Mouse (Mus musculus) MEL (cell line): ENCODE measurements around the gene Slc7a11. TPM values are rescaled to one million over a fixed set of nuclear protein-coding genes. Genes with fewer than 3 reads are reported as not detected.

Experiments
- DNase-seq: peaks from one replicate; pipeline ENCODE4 v3.0.0; 2011; ENCODE audit warnings: low read depth, low spot score
- H3K27ac ChIP-seq: 2 replicates; pipeline ENCODE4 v1.5.1; 2012; ENCODE audit warnings: low read depth, mild to moderate bottlenecking, control low read depth, low read length, moderate library complexity; ENCODE audit not compliant: control insufficient read depth
- H3K27me3 ChIP-seq, 2 experiments: fragments of 150-350 bp in 1 of 2; sonication (generic) in 1 of 2; 2 replicates each; pipeline ENCODE4 v1.6.1; 2012; ENCODE audit warnings: low read length in 2 of 2, mild to moderate bottlenecking in 2 of 2, improper control_type of control experiment in 1 of 2, moderate library complexity in 1 of 2; ENCODE audit not compliant: insufficient read depth in 2 of 2, control insufficient read depth in 1 of 2
- H3K36me3 ChIP-seq, 2 experiments: 2 replicates each; pipeline ENCODE4 v1.6.1; 2012 to 2014; ENCODE audit warnings: low read length in 2 of 2, improper control_type of control experiment in 1 of 2, inconsistent platforms in 1 of 2, mild to moderate bottlenecking in 1 of 2; ENCODE audit not compliant: insufficient read depth in 2 of 2, control insufficient read depth in 1 of 2
- H3K4me1 ChIP-seq, 2 experiments: fragments of 150-350 bp in 1 of 2; sonication (generic) in 1 of 2; 2 replicates each; pipeline ENCODE4 v1.6.1; 2012; ENCODE audit warnings: low read length in 2 of 2, improper control_type of control experiment in 1 of 2, mild to moderate bottlenecking in 1 of 2; ENCODE audit not compliant: insufficient read depth in 2 of 2, control insufficient read depth in 1 of 2
- H3K4me3 ChIP-seq, 2 experiments: fragments of 150-350 bp in 1 of 2; sonication (generic) in 1 of 2; 2 replicates each; pipeline ENCODE4 v1.5.1; 2012; ENCODE audit warnings: low read depth in 2 of 2, low read length in 2 of 2, mild to moderate bottlenecking in 2 of 2, moderate library complexity in 2 of 2, control low read depth in 1 of 2, improper control_type of control experiment in 1 of 2; ENCODE audit not compliant: control insufficient read depth in 1 of 2, insufficient read depth in 1 of 2
- H3K79me2 ChIP-seq: 2 replicates; pipeline ENCODE4 v1.6.1; 2012; ENCODE audit warnings: mild to moderate bottlenecking, low read length, moderate library complexity; ENCODE audit not compliant: control insufficient read depth, poor library complexity, insufficient read depth
- H3K9ac ChIP-seq: 2 replicates; pipeline ENCODE4 v1.6.1; 2012; ENCODE audit warnings: low read depth, mild to moderate bottlenecking, control low read depth, low read length, moderate library complexity; ENCODE audit not compliant: control insufficient read depth, poor library complexity, severe bottlenecking
- H3K9me3 ChIP-seq: fragments of 150-350 bp; sonication (generic); replicated peaks from 2 replicates; pipeline ENCODE4 v1.6.1; 2012; ENCODE audit warnings: mild to moderate bottlenecking, low read length, improper control_type of control experiment, moderate library complexity; ENCODE audit not compliant: insufficient read depth
- CHD1 ChIP-seq: IDR thresholded peaks from 2 replicates; pipeline ENCODE4 v1.6.1; 2012; ENCODE audit warnings: low read depth, mild to moderate bottlenecking, inconsistent platforms, low read length, improper control_type of control experiment
- CHD2 ChIP-seq: IDR thresholded peaks from 2 replicates; pipeline ENCODE4 v1.6.1; 2011; ENCODE audit warnings: low read length, improper control_type of control experiment
- ELF1 ChIP-seq: IDR thresholded peaks from 2 replicates; pipeline ENCODE4 v1.6.1; 2014; ENCODE audit warnings: low read depth, mild to moderate bottlenecking, inconsistent platforms, low read length, improper control_type of control experiment, moderate library complexity
- GABPA ChIP-seq: IDR thresholded peaks from 2 replicates; pipeline ENCODE4 v1.6.1; 2012; ENCODE audit warnings: low read depth, mild to moderate bottlenecking, inconsistent platforms, low read length, improper control_type of control experiment, moderate library complexity
- HCFC1 ChIP-seq: IDR thresholded peaks from 2 replicates; pipeline ENCODE4 v1.6.1; 2012; ENCODE audit warnings: low read depth, mild to moderate bottlenecking, inconsistent platforms, low read length, improper control_type of control experiment, moderate library complexity
- MAZ ChIP-seq: IDR thresholded peaks from 2 replicates; pipeline ENCODE4 v1.6.1; 2012; ENCODE audit warnings: low read depth, mild to moderate bottlenecking, inconsistent platforms, low read length, improper control_type of control experiment
- MEF2A ChIP-seq: IDR thresholded peaks from 2 replicates; pipeline ENCODE4 v1.6.1; 2014; ENCODE audit warnings: low read depth, mild to moderate bottlenecking, inconsistent platforms, low read length, improper control_type of control experiment; ENCODE audit not compliant: poor library complexity, insufficient replicate concordance, severe bottlenecking; ENCODE audit errors: extremely low read depth
- MXI1 ChIP-seq: IDR thresholded peaks from 2 replicates; pipeline ENCODE4 v1.6.1; 2011; ENCODE audit warnings: mild to moderate bottlenecking, low read depth, low read length, improper control_type of control experiment
- MYC ChIP-seq: IDR thresholded peaks from 2 replicates; pipeline ENCODE4 v1.6.1; 2011; ENCODE audit warnings: low read depth, mild to moderate bottlenecking, low read length, improper control_type of control experiment, moderate library complexity
- NELFE ChIP-seq: IDR thresholded peaks from 2 replicates; pipeline ENCODE4 v1.6.1; 2011; ENCODE audit warnings: low read depth, low read length, improper control_type of control experiment
- NRF1 ChIP-seq: IDR thresholded peaks from 2 replicates; pipeline ENCODE4 v1.6.1; 2014; ENCODE audit warnings: low read depth, mild to moderate bottlenecking, inconsistent platforms, low read length, improper control_type of control experiment, moderate library complexity; ENCODE audit not compliant: poor library complexity, insufficient read depth, severe bottlenecking
- RAD21 ChIP-seq: IDR thresholded peaks from 2 replicates; pipeline ENCODE4 v1.6.1; 2011; ENCODE audit warnings: mild to moderate bottlenecking, low read depth, low read length, improper control_type of control experiment
- RCOR1 ChIP-seq: IDR thresholded peaks from 2 replicates; pipeline ENCODE4 v1.6.1; 2012; ENCODE audit warnings: low read depth, mild to moderate bottlenecking, inconsistent platforms, low read length, improper control_type of control experiment
- SIN3A ChIP-seq: IDR thresholded peaks from 2 replicates; pipeline ENCODE4 v1.6.1; 2012; ENCODE audit warnings: low read length, improper control_type of control experiment, inconsistent platforms
- TAL1 ChIP-seq: IDR thresholded peaks from 2 replicates; pipeline ENCODE4 v1.6.1; 2012; ENCODE audit warnings: mild to moderate bottlenecking, inconsistent platforms, low read length, moderate library complexity, mixed read lengths
- TBP ChIP-seq: IDR thresholded peaks from 2 replicates; pipeline ENCODE4 v1.8.0; 2011; ENCODE audit warnings: low read depth, low read length, improper control_type of control experiment
- USF1 ChIP-seq: IDR thresholded peaks from 2 replicates; pipeline ENCODE4 v1.6.1; 2014; ENCODE audit warnings: low read depth, mild to moderate bottlenecking, inconsistent platforms, low read length, improper control_type of control experiment, moderate library complexity
- ZKSCAN1 ChIP-seq: IDR thresholded peaks from 2 replicates; pipeline ENCODE4 v1.6.1; 2012; ENCODE audit warnings: low read depth, mild to moderate bottlenecking, inconsistent platforms, low read length, improper control_type of control experiment, moderate library complexity
- ZMIZ1 ChIP-seq: IDR thresholded peaks from 2 replicates; pipeline ENCODE4 v1.6.1; 2012; ENCODE audit warnings: low read depth, mild to moderate bottlenecking, inconsistent platforms, low read length, improper control_type of control experiment, moderate library complexity
- polyA plus RNA-seq, 2 experiments: library from polyadenylated mRNA; stranded (reverse) in 1 of 2; unstranded in 1 of 2; fragments of >175 nt in 1 of 2; fragments of >200 nt in 1 of 2; gene quantifications; 2 replicates each; pipeline versions ENCODE4 v1.2.1 to v1.2.4; 2012; ENCODE audit warnings: low replicate concordance in 2 of 2, low read depth in 1 of 2; ENCODE audit not compliant: insufficient read length in 2 of 2, insufficient read depth in 1 of 2, missing spikeins in 1 of 2
- total RNA-seq: library from RNA; depleted of rRNA; stranded (reverse); fragments of 300-350 nt; gene quantifications from 2 replicates; pipeline ENCODE4 v1.2.3, GENCODE M21; 2012

Slc7a11 gene
- total and polyA plus RNA-seq, 3 experiments, result 0.69 to 3.3 TPM; not detected in 1

DNA sequence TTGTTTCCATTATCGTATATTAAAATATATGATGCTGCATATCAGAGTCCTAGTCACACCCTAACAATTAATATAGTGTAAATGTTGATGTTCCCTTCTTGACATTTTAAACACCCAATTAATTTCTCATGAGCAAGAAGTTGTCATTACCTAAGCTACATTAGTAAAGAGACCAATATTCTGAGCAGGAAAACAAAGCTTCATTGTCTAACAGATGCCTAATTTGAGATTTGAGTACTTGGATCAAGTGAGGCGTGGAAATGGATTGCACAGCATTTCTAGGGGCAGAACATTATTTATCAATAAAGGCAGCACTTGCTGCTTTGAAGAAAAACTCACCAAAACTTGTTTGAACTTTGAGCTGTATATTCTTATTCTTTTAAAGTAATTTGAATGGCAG is 282.7 kb downstream of the Slc7a11 start:
- no peaks in the 10 kb centered on the region for H3K4me1 ChIP-seq
- H3K4me3 ChIP-seq, result no peak overlapping the region
- H3K9ac ChIP-seq, result no peak overlapping the region
- H3K79me2 ChIP-seq, result no peaks in the 10 kb centered on the region
- H3K27me3 ChIP-seq, result no peaks in the 10 kb centered on the region
- H3K9me3 ChIP-seq, result no peaks in the 10 kb centered on the region
- TF ChIP-seq ZMIZ1 (no peak), HCFC1 (no peak), NELFE (no peak), MEF2A (no peak), NRF1 (no peak), CHD1 (no peak), USF1 (no peak), ZKSCAN1 (no peak), SIN3A (no peak), MAZ (no peak), GABPA (no peak), CHD2 (no peak), MYC (no peak)
- no peaks in the 10 kb centered on the region for H3K36me3 ChIP-seq
- no peak for DNase-seq
- no peak overlapping the region for H3K27ac ChIP-seq

DNA sequence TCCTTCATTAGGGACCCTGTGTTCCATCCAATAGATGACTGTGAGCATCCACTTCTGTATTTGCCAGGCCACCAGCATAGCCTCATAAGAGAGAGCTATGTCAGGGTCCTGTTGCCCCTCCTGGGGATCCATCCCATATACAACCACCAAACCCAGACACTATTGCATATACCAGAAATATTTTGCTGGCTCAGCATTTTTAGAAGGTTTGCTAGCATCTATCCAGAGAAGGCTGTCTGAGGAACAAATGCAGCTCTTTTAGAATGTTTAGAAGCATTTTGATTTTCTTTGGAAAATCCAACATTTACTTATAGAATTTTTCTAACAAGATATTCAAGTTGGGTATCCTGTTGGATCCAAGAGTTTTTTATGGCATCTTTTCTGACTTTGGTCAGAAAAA is 299.3 kb downstream of the Slc7a11 start:
- DNase-seq, result no peak
- Histone ChIP-seq H3K4me1 (no peaks in the 10 kb centered on the region), H3K27ac (no peak overlapping the region), H3K9me3 (no peaks in the 10 kb centered on the region), H3K4me3 (no peak overlapping the region), H3K9ac (no peak overlapping the region), H3K79me2 (no peaks in the 10 kb centered on the region), H3K36me3 (no peaks in the 10 kb centered on the region), H3K27me3 (no peaks in the 10 kb centered on the region)
- TF ChIP-seq ELF1 (no peak), MEF2A (no peak), ZMIZ1 (no peak), RAD21 (no peak), TAL1 (no peak), TBP (no peak), MXI1 (no peak), RCOR1 (no peak), NELFE (no peak)
